Mouse (Mus musculus) erythroblast, embryonic 14.5 days (primary cell): ENCODE data around the gene Rhox1.

Experiments used
- GATA1 ChIP-seq: IDR thresholded peaks from 2 replicates; pipeline ENCODE4 v1.6.1; 2012; ENCODE audit warnings: low read length, inconsistent platforms, mixed read lengths
- TAL1 ChIP-seq: IDR thresholded peaks from 3 replicates; pipeline ENCODE4 v1.6.1; 2012; ENCODE audit warnings: low read length, inconsistent platforms, mixed read lengths

GRCm38 (mm10) chrX:37210941-37211340 lies 11.1 kb downstream of the Rhox1 start, which contains the start of gene Gm9:
- TF ChIP-seq TAL1 = no peak
- TF ChIP-seq GATA1 = no peak
